Mouse (Mus musculus) CH12.LX (cell line): Measurements from ENCODE around the gene Slc10a7. TPM values are rescaled to one million over a fixed set of nuclear protein-coding genes. Genes with fewer than 3 reads are reported as not detected.

ENCODE experiments used
- DNase-seq: peaks from one replicate; pipeline ENCODE4 v3.0.0-alpha.2; 2013; ENCODE audit errors: extremely low read depth
- H3K27ac ChIP-seq: 2 replicates; pipeline ENCODE4 v1.5.1; 2012; ENCODE audit warnings: low read depth, mild to moderate bottlenecking, control low read depth, moderate library complexity; ENCODE audit not compliant: insufficient read depth
- H3K27me3 ChIP-seq: replicated peaks from 2 replicates; pipeline ENCODE3; 2012; ENCODE audit warnings: inconsistent platforms
- H3K36me3 ChIP-seq, 2 experiments: replicated peaks in 1 of 2; 2 replicates each; pipeline versions ENCODE3 to v1.6.1; 2012; ENCODE audit warnings: inconsistent platforms in 1 of 2, low read length in 1 of 2, mild to moderate bottlenecking in 1 of 2, mixed read lengths in 1 of 2, moderate library complexity in 1 of 2; ENCODE audit not compliant: control insufficient read depth in 1 of 2, insufficient read depth in 1 of 2
- H3K4me1 ChIP-seq, 2 experiments: 2 replicates each; pipeline ENCODE4 v1.6.1; 2012; ENCODE audit warnings: inconsistent platforms in 1 of 2, moderate library complexity in 1 of 2; ENCODE audit not compliant: insufficient read depth in 2 of 2, control insufficient read depth in 1 of 2
- H3K4me2 ChIP-seq: 2 replicates; pipeline ENCODE4 v1.6.1; 2012; ENCODE audit warnings: low read depth, mild to moderate bottlenecking, control low read depth; ENCODE audit not compliant: poor library complexity, insufficient read depth, severe bottlenecking
- H3K4me3 ChIP-seq, 3 experiments: fragments of 150-350 bp in 1 of 3; sonication (generic) in 1 of 3; replicated peaks in 1 of 3; 2 replicates each; pipeline versions ENCODE3 to v1.5.1; 2011 to 2012; ENCODE audit warnings: low read depth in 2 of 3, low read length in 2 of 3, mild to moderate bottlenecking in 2 of 3, moderate library complexity in 2 of 3, control low read depth in 1 of 3, improper control_type of control experiment in 1 of 3, inconsistent platforms in 1 of 3, mixed read lengths in 1 of 3; ENCODE audit not compliant: poor library complexity in 1 of 3
- H3K79me2 ChIP-seq: replicated peaks from 2 replicates; pipeline ENCODE4 v1.6.1; 2012; ENCODE audit warnings: mild to moderate bottlenecking, moderate library complexity; ENCODE audit not compliant: control insufficient read depth, poor library complexity, insufficient read depth, severe bottlenecking; ENCODE audit errors: extremely low read depth
- H3K9ac ChIP-seq: 2 replicates; pipeline ENCODE4 v1.6.1; 2012; ENCODE audit warnings: low read depth, mild to moderate bottlenecking, control low read depth, moderate library complexity; ENCODE audit not compliant: insufficient read depth
- H3K9me3 ChIP-seq: replicated peaks from 2 replicates; pipeline ENCODE3; 2012; ENCODE audit warnings: low read length, inconsistent platforms, mixed read lengths
- BHLHE40 ChIP-seq: IDR thresholded peaks from 2 replicates; pipeline ENCODE4 v1.6.1; 2011; ENCODE audit warnings: mild to moderate bottlenecking, low read depth, low read length, improper control_type of control experiment
- CHD1 ChIP-seq: IDR thresholded peaks from 2 replicates; pipeline ENCODE4 v1.6.1; 2012; ENCODE audit warnings: low read depth, low read length, improper control_type of control experiment, inconsistent platforms
- CTCF ChIP-seq, 2 experiments: IDR thresholded peaks in 1 of 2; conservative IDR thresholded peaks in 1 of 2; 2 replicates each; pipeline ENCODE4 v1.5.1; 2011 to 2012; ENCODE audit warnings: low read depth in 2 of 2, low read length in 2 of 2, improper control_type of control experiment in 1 of 2, inconsistent platforms in 1 of 2, mild to moderate bottlenecking in 1 of 2, moderate library complexity in 1 of 2
- E2F4 ChIP-seq: IDR thresholded peaks from 2 replicates; pipeline ENCODE4 v1.6.1; 2011; ENCODE audit warnings: low read depth, low read length, improper control_type of control experiment; ENCODE audit not compliant: insufficient replicate concordance
- EP300 ChIP-seq: IDR thresholded peaks from 2 replicates; pipeline ENCODE4 v1.6.1; 2011; ENCODE audit warnings: low read length, improper control_type of control experiment
- ETS1 ChIP-seq: conservative IDR thresholded peaks from 2 replicates; pipeline ENCODE4 v1.6.1; 2012; ENCODE audit warnings: low read depth, mild to moderate bottlenecking, inconsistent platforms, low read length, improper control_type of control experiment, moderate library complexity
- GABPA ChIP-seq: IDR thresholded peaks from 2 replicates; pipeline ENCODE4 v1.6.1; 2012; ENCODE audit warnings: low read depth, low read length, improper control_type of control experiment, inconsistent platforms; ENCODE audit not compliant: insufficient replicate concordance
- HCFC1 ChIP-seq: IDR thresholded peaks from 2 replicates; pipeline ENCODE4 v1.6.1; 2012; ENCODE audit warnings: low read depth, mild to moderate bottlenecking, inconsistent platforms, low read length, improper control_type of control experiment
- IRF4 ChIP-seq: IDR thresholded peaks from 2 replicates; pipeline ENCODE4 v1.6.1; 2014; ENCODE audit warnings: low read depth, mild to moderate bottlenecking, inconsistent platforms, low read length, improper control_type of control experiment
- JUND ChIP-seq: conservative IDR thresholded peaks from 2 replicates; pipeline ENCODE4 v1.6.1; 2011; ENCODE audit warnings: low read depth, low read length, improper control_type of control experiment
- KAT2A ChIP-seq: IDR thresholded peaks from 2 replicates; pipeline ENCODE4 v1.6.1; 2012; ENCODE audit warnings: low read length, improper control_type of control experiment, inconsistent platforms; ENCODE audit not compliant: insufficient replicate concordance
- MAFK ChIP-seq: IDR thresholded peaks from 2 replicates; pipeline ENCODE4 v1.6.1; 2011; ENCODE audit warnings: low read length, improper control_type of control experiment; ENCODE audit not compliant: insufficient replicate concordance
- MAX ChIP-seq: IDR thresholded peaks from 2 replicates; pipeline ENCODE4 v1.6.1; 2011; ENCODE audit warnings: low read length, improper control_type of control experiment
- MAZ ChIP-seq: IDR thresholded peaks from 2 replicates; pipeline ENCODE4 v1.6.1; 2012; ENCODE audit warnings: low read depth, mild to moderate bottlenecking, inconsistent platforms, low read length, improper control_type of control experiment, moderate library complexity
- MEF2A ChIP-seq: IDR thresholded peaks from 2 replicates; pipeline ENCODE4 v1.6.1; 2014; ENCODE audit warnings: low read depth, mild to moderate bottlenecking, inconsistent platforms, low read length, improper control_type of control experiment, borderline replicate concordance
- MYC ChIP-seq: IDR thresholded peaks from 2 replicates; pipeline ENCODE4 v1.6.1; 2011; ENCODE audit warnings: low read depth, mild to moderate bottlenecking, improper control_type of control experiment, low read length
- NELFE ChIP-seq: IDR thresholded peaks from 2 replicates; pipeline ENCODE4 v1.6.1; 2011; ENCODE audit warnings: low read depth, low read length, improper control_type of control experiment
- NRF1 ChIP-seq: IDR thresholded peaks from 2 replicates; pipeline ENCODE4 v1.6.1; 2014; ENCODE audit warnings: low read depth, mild to moderate bottlenecking, inconsistent platforms, low read length, improper control_type of control experiment, moderate library complexity
- PAX5 ChIP-seq: IDR thresholded peaks from 2 replicates; pipeline ENCODE4 v1.6.1; 2012; ENCODE audit warnings: low read length, inconsistent platforms, mixed read lengths
- POLR2A ChIP-seq: IDR thresholded peaks from 2 replicates; pipeline ENCODE4 v1.6.1; 2011; ENCODE audit warnings: low read depth, mild to moderate bottlenecking, improper control_type of control experiment, low read length
- RAD21 ChIP-seq: IDR thresholded peaks from 2 replicates; pipeline ENCODE4 v1.6.1; 2011; ENCODE audit warnings: low read depth, mild to moderate bottlenecking, low read length, improper control_type of control experiment, moderate library complexity
- RCOR1 ChIP-seq: conservative IDR thresholded peaks from 2 replicates; pipeline ENCODE4 v1.6.1; 2012; ENCODE audit warnings: low read depth, mild to moderate bottlenecking, inconsistent platforms, low read length, improper control_type of control experiment
- TBP ChIP-seq: conservative IDR thresholded peaks from 2 replicates; pipeline ENCODE4 v1.6.1; 2011; ENCODE audit warnings: low read depth, low read length, improper control_type of control experiment
- TCF12 ChIP-seq: IDR thresholded peaks from 2 replicates; pipeline ENCODE4 v1.6.1; 2014; ENCODE audit warnings: low read depth, mild to moderate bottlenecking, inconsistent platforms, low read length, improper control_type of control experiment
- UBTF ChIP-seq: IDR thresholded peaks from 2 replicates; pipeline ENCODE4 v1.6.1; 2012; ENCODE audit warnings: low read depth, mild to moderate bottlenecking, inconsistent platforms, low read length, improper control_type of control experiment, moderate library complexity
- USF1 ChIP-seq: IDR thresholded peaks from 2 replicates; pipeline ENCODE4 v1.6.1; 2014; ENCODE audit warnings: low read depth, mild to moderate bottlenecking, inconsistent platforms, low read length, improper control_type of control experiment
- dilution Hi-C: fragments of 300-500 bp; cut with MboI; formaldehyde crosslinking; loops from 2 replicates; pipeline ENCODE4 v1.14.3; 2020; ENCODE audit warnings: low sequenced_read_pairs; ENCODE audit not compliant: extremely low pct_unique_long_range_greater_than_20kb, extremely low pct_ligation_motif_present
- in situ Hi-C: fragments of 300-500 bp; cut with MboI; formaldehyde crosslinking; loops from 3 replicates; pipeline ENCODE4 v1.14.3; 2019; ENCODE audit warnings: low sequenced_read_pairs, low pct_ligation_motif_present, low pct_unique_long_range_greater_than_20kb, mixed read lengths
- polyA plus RNA-seq: library from polyadenylated mRNA; unstranded; fragments of >175 nt; gene quantifications from 2 replicates; pipeline ENCODE4 v1.2.1, GENCODE M21; 2012; ENCODE audit warnings: low read depth; ENCODE audit not compliant: insufficient read length
- total RNA-seq, 2 experiments: library from RNA; depleted of rRNA; stranded (reverse); fragments of 300-350 nt in 1 of 2; fragments of >200 nt in 1 of 2; gene quantifications; 2 replicates each; pipeline ENCODE4 v1.2.3; 2012 to 2014

The Slc10a7 gene
- total and polyA plus RNA-seq, 3 experiments = 10.8 to 20.4 (median 16.3) TPM

DNA sequence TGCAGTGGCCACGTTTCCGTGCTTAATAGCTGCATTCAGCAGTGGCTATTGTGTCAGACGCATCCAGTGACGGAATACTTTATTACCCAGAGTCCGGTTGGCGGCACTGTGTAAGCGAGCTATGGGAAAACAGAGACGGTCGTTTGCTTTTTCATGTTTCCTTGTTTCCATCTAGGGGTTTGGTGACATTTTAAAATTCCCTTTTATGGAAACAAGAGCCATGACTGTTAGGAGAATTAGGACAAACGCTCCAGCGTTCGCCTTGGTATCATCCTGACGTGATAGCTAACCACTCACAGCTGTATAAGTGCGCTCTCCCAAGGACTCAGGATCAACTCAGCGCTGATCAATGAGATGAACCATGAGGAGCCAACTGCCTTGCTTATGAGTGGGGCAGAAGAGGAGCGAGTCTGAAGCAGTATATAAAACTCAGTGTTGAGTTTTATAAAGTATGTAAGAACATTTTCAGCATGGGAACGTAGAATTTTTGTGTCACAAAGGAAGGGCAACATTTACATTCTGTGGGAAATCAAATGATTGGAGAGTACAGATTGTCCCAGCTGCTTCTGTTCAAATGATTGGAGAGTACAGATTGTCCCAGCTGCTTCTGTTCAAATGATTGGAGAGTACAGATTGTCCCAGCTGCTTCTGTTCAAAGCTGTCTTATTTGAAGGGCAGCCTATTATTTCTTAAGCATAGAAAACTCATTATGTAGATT, 125.5 kb downstream of the Slc10a7 start:
- Histone ChIP-seq H3K4me1 (peaks cover 0 to 11% of the 10 kb centered on the region in 2 experiments; a peak in 2 of 4 replicates), H3K27me3 (no peaks in the 10 kb centered on the region), H3K9ac (no peak overlapping the region), H3K79me2 (no peaks in the 10 kb centered on the region), H3K27ac (no peak overlapping the region), H3K36me3 (peaks cover 3 to 42% of the 10 kb centered on the region in 2 experiments), H3K4me3 (no peak overlapping the region), H3K9me3 (no peaks in the 10 kb centered on the region), H3K4me2 (no peak overlapping the region)
- no peak for DNase-seq
- in situ Hi-C loops (loop anchor here (25.0 kb wide), 1 partner anchor 372 kb away; no protein-coding TSS in a partner anchor), dilution Hi-C loops (no loop called here)
- no peak for TF ChIP-seq MYC
- TF ChIP-seq MAZ = no peak
- no peak for TF ChIP-seq CHD1
- no peak for TF ChIP-seq BHLHE40
- TF ChIP-seq CTCF (conservative IDR thresholded peaks at IDR 0.05 in 1 of 2, IDR thresholded peaks at IDR 0.05 in 1 of 2; ENCODE audit: low read depth in 2 of 2, low read length in 2 of 2) = no peak
- TF ChIP-seq IRF4 = no peak
- TF ChIP-seq ETS1 = no peak
- TF ChIP-seq RCOR1 = no peak
- no peak for TF ChIP-seq KAT2A
- no peak for TF ChIP-seq HCFC1
- TF ChIP-seq MAX = no peak
- no peak for TF ChIP-seq NRF1
- TF ChIP-seq TBP = no peak
- TF ChIP-seq NELFE = no peak
- TF ChIP-seq UBTF = no peak
- TF ChIP-seq RAD21 = no peak
- TF ChIP-seq JUND = no peak
- no peak for TF ChIP-seq E2F4
- no peak for TF ChIP-seq PAX5
- TF ChIP-seq MEF2A = no peak

DNA sequence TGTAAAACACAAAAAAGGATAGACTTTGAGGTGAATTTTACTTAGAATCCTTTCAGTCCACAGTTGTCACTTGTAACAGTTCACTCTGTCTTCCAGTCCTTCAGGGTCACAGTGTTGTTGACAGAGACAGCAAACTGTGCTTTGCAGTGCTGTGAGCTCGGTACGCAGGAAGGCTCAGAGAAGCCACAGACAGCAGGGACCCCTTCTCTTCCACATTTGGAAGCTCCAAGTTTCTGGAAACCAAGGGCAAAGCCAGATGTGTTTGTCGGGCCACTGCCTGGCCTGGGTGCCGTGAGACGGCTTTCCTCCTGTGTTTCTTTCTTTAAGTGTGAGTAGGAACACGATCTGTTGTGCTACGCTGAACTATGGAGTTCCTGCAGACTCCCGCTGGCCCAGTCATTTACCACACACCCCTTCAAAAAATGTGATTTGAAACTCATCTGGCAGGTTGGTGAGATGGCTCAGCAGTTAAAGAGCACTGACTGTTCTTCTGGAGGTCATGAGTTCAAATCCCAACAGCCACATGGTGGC, 126.2 kb downstream of the Slc10a7 start:
- DNase-seq = no peak
- Histone ChIP-seq H3K27me3 (no peaks in the 10 kb centered on the region), H3K9ac (no peak overlapping the region), H3K4me3 (no peak overlapping the region), H3K4me2 (no peak overlapping the region), H3K79me2 (no peaks in the 10 kb centered on the region), H3K27ac (no peak overlapping the region), H3K4me1 (peaks cover 0 to 5% of the 10 kb centered on the region in 2 experiments; a peak in 2 of 4 replicates), H3K36me3 (peaks cover 3 to 38% of the 10 kb centered on the region in 2 experiments), H3K9me3 (no peaks in the 10 kb centered on the region)
- in situ Hi-C loops = loop anchor here (25.0 kb wide), 1 partner anchor 373 kb away; no protein-coding TSS in a partner anchor
- dilution Hi-C loops = no loop called here
- TF ChIP-seq MYC = no peak
- no peak for TF ChIP-seq TBP
- TF ChIP-seq NRF1 = no peak
- TF ChIP-seq NELFE = no peak
- no peak for TF ChIP-seq POLR2A
- TF ChIP-seq BHLHE40 = no peak
- no peak for TF ChIP-seq USF1
- no peak for TF ChIP-seq GABPA
- TF ChIP-seq MAFK = no peak
- no peak for TF ChIP-seq RAD21
- no peak for TF ChIP-seq TCF12
- no peak for TF ChIP-seq CHD1
- no peak for TF ChIP-seq E2F4
- no peak for TF ChIP-seq EP300
